ENCODE assay signal across 15 mouse cellular contexts in genomic region chr9:31602707-31603106, GRCm38 (mm10).
"Had no signal": no experiment of that assay in that cellular context is flagged by ENCODE, and none has a peak within 500 bp of the region (broad histone marks: within the 10 kb centered on the region; RNA-seq: fewer than 3 reads in every experiment).

No protein-coding gene starts in this region.

- H3K36me3 ChIP-seq: limb, embryonic 15.5 days; liver, embryonic 13.5 days; lung, embryonic 15.5 days; midbrain, embryonic 15.5 days; neural tube, embryonic 13.5 days had no signal

- H3K4me2 ChIP-seq: limb, embryonic 15.5 days; liver, embryonic 13.5 days; lung, embryonic 15.5 days; midbrain, embryonic 11.5 days; midbrain, embryonic 15.5 days; neural tube, embryonic 13.5 days had no signal

- H3K9me3 ChIP-seq: limb, embryonic 15.5 days; liver, embryonic 13.5 days; lung, embryonic 15.5 days; megakaryocyte, embryonic 14.5 days; midbrain, embryonic 15.5 days; neural tube, embryonic 13.5 days had no signal

- DNase-seq: kidney, postnatal 14 days; layer of hippocampus, postnatal 36 days; liver, embryonic 13.5 days; liver, postnatal 0 days; lung, postnatal 14 days; retina, postnatal 1 day; right cerebral cortex, postnatal 4 days; thymus, postnatal 4 days had no signal

- H3K4me1 ChIP-seq: liver, embryonic 13.5 days; lung, embryonic 15.5 days; megakaryocyte, embryonic 14.5 days; midbrain, embryonic 15.5 days; neural tube, embryonic 13.5 days had no signal

- H3K9ac ChIP-seq: limb, embryonic 15.5 days; liver, embryonic 13.5 days; liver, postnatal 0 days; lung, embryonic 15.5 days; midbrain, embryonic 15.5 days; neural tube, embryonic 13.5 days had no signal

- H3K27me3 ChIP-seq: limb, embryonic 15.5 days; liver, embryonic 13.5 days; lung, embryonic 15.5 days; megakaryocyte, embryonic 14.5 days; midbrain, embryonic 15.5 days; neural tube, embryonic 13.5 days had no signal

- H3K27ac ChIP-seq: limb, embryonic 15.5 days; liver, embryonic 13.5 days; lung, embryonic 15.5 days; macrophage; midbrain, embryonic 15.5 days; neural tube, embryonic 13.5 days had no signal

- H3K4me3 ChIP-seq: limb, embryonic 15.5 days; liver, embryonic 13.5 days; lung, embryonic 15.5 days; megakaryocyte, embryonic 14.5 days; midbrain, embryonic 15.5 days; neural tube, embryonic 13.5 days had no signal

- ATAC-seq: liver, postnatal 0 days; midbrain, embryonic 15.5 days had no signal
